Mouse (Mus musculus): ENCODE results near the gene Id1. TPM values are rescaled to one million over a fixed set of nuclear protein-coding genes. Genes with fewer than 3 reads are reported as not detected.

The Id1 gene
- total and polyA plus RNA-seq, 3 experiments: 0.93 TPM; not detected in 2

DNA sequence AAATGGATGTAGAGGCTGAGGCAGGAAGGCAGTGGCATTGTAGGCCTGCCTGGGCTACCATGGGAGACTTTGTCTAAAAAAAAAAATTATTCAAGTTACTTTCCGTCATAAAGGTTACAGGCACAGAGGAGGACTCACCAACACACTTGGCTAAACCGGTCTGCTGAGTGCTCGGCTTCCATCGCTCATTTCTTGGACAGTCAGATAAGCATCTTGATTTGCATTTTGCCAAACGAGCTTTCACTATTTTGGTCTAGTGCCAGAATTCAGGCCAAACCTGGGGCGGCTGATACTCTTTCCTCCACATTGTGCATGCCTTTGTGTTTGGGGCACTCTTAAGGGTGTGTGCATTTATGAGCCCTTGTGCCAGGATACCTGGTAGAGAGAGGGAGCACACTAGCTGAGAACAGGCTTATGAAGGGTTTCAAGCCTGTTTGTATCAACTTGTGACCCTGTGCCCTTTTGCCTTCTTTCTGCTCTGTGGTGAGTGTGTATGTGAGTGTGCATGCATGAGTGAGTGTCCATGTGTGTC lies 19.7 kb upstream of the Id1 start:
- Histone ChIP-seq H3K9me3 (replicated peaks; ENCODE audit: low read length) (no peaks in the 10 kb centered on the region), H3K27me3 (replicated peaks) (peaks cover 3% of the 10 kb centered on the region), H3K4me3 (replicated peaks in 1 of 3; ENCODE audit: low read depth in 2 of 3, low read length in 2 of 3, poor library complexity in 1 of 3) (no peak overlapping the region), H3K79me2 (replicated peaks; ENCODE audit: control insufficient read depth, extremely low read depth, insufficient read depth, poor library complexity, severe bottlenecking) (no peaks in the 10 kb centered on the region), H3K4me2 (ENCODE audit: insufficient read depth, low read depth, poor library complexity, severe bottlenecking) (no peak overlapping the region), H3K4me1 (ENCODE audit: control insufficient read depth in 1 of 2, insufficient read depth in 2 of 2) (peaks cover 0 to 2% of the 10 kb centered on the region in 2 experiments; a peak in 1 of 4 replicates), H3K27ac (ENCODE audit: insufficient read depth, low read depth) (no peak overlapping the region), H3K36me3 (replicated peaks in 1 of 2; ENCODE audit: control insufficient read depth in 1 of 2, insufficient read depth in 1 of 2, low read length in 1 of 2) (peaks cover 4 to 20% of the 10 kb centered on the region in 2 experiments), H3K9ac (ENCODE audit: insufficient read depth, low read depth) (no peak overlapping the region)
- DNase-seq (ENCODE audit: extremely low read depth): no peak
- dilution Hi-C loops (cut with MboI; ENCODE audit: extremely low pct_ligation_motif_present, extremely low pct_unique_long_range_greater_than_20kb, low sequenced_read_pairs): no loop called here
- in situ Hi-C loops (cut with MboI; ENCODE audit: low pct_ligation_motif_present, low pct_unique_long_range_greater_than_20kb, low sequenced_read_pairs): no loop called here
- TF ChIP-seq ZKSCAN1 (IDR thresholded peaks at IDR 0.05; ENCODE audit: borderline replicate concordance, low read depth, low read length) (no peak), USF2 (conservative IDR thresholded peaks at IDR 0.05; ENCODE audit: low read depth, low read length) (no peak)

DNA sequence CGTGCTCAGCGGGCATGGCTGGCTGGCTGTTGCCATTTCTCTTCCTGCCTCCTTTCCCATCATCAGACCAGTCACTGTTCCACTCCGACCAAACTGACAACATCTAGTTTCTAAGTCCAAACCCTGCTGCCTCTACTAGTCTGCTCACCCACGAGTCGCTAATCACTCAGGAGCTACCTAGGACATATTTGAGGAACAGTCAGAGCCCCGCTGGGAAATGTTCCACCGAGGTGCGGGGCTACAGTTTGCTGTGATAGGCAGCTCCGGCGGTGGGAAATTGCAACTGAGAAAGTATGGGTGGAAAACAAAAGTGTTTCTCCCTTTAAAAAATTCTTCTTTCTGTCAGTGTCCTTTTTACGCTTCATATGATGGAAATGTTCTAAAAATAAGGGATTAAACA lies 18.4 kb upstream of the Id1 start:
- H3K9ac ChIP-seq (ENCODE audit: insufficient read depth, low read depth): no peak overlapping the region
- peaks cover 4 to 17% of the 10 kb centered on the region in 2 experiments for H3K36me3 ChIP-seq (replicated peaks in 1 of 2; ENCODE audit: control insufficient read depth in 1 of 2, insufficient read depth in 1 of 2, low read length in 1 of 2)
- peaks cover 3% of the 10 kb centered on the region for H3K27me3 ChIP-seq (replicated peaks)
- no peak for TF ChIP-seq MAX (IDR thresholded peaks at IDR 0.05; ENCODE audit: low read length)
- no peak for TF ChIP-seq MAFK (IDR thresholded peaks at IDR 0.05; ENCODE audit: insufficient replicate concordance, low read length)
- no peak for TF ChIP-seq USF1 (IDR thresholded peaks at IDR 0.05; ENCODE audit: low read depth, low read length)
- TF ChIP-seq HCFC1 (IDR thresholded peaks at IDR 0.05; ENCODE audit: low read depth, low read length): no peak
- no peak for TF ChIP-seq IRF4 (IDR thresholded peaks at IDR 0.05; ENCODE audit: low read depth, low read length)
- TF ChIP-seq SIN3A (IDR thresholded peaks at IDR 0.05; ENCODE audit: low read length): no peak
- TF ChIP-seq MYC (IDR thresholded peaks at IDR 0.05; ENCODE audit: low read depth, low read length): no peak
- TF ChIP-seq EP300 (IDR thresholded peaks at IDR 0.05; ENCODE audit: low read length): no peak
- TF ChIP-seq USF2 (conservative IDR thresholded peaks at IDR 0.05; ENCODE audit: low read depth, low read length): no peak
- no peak for TF ChIP-seq ELF1 (IDR thresholded peaks at IDR 0.05; ENCODE audit: low read depth, low read length)
- no peak for TF ChIP-seq RAD21 (IDR thresholded peaks at IDR 0.05; ENCODE audit: low read depth, low read length)
- TF ChIP-seq KAT2A (IDR thresholded peaks at IDR 0.05; ENCODE audit: insufficient replicate concordance, low read length): no peak
- no peak overlapping the region for H3K27ac ChIP-seq (ENCODE audit: insufficient read depth, low read depth)
- dilution Hi-C loops (cut with MboI; ENCODE audit: extremely low pct_ligation_motif_present, extremely low pct_unique_long_range_greater_than_20kb, low sequenced_read_pairs) (no loop called here), in situ Hi-C loops (cut with MboI; ENCODE audit: low pct_ligation_motif_present, low pct_unique_long_range_greater_than_20kb, low sequenced_read_pairs) (no loop called here)
- H3K79me2 ChIP-seq (replicated peaks; ENCODE audit: control insufficient read depth, extremely low read depth, insufficient read depth, poor library complexity, severe bottlenecking): no peaks in the 10 kb centered on the region
- H3K9me3 ChIP-seq (replicated peaks; ENCODE audit: low read length): no peaks in the 10 kb centered on the region
- DNase-seq (ENCODE audit: extremely low read depth): no peak
- H3K4me2 ChIP-seq (ENCODE audit: insufficient read depth, low read depth, poor library complexity, severe bottlenecking): no peak overlapping the region
- H3K4me3 ChIP-seq (replicated peaks in 1 of 3; ENCODE audit: low read depth in 2 of 3, low read length in 2 of 3, poor library complexity in 1 of 3): no peak overlapping the region
- peaks cover 0 to 2% of the 10 kb centered on the region in 2 experiments; a peak in 1 of 4 replicates for H3K4me1 ChIP-seq (ENCODE audit: control insufficient read depth in 1 of 2, insufficient read depth in 2 of 2)

DNA sequence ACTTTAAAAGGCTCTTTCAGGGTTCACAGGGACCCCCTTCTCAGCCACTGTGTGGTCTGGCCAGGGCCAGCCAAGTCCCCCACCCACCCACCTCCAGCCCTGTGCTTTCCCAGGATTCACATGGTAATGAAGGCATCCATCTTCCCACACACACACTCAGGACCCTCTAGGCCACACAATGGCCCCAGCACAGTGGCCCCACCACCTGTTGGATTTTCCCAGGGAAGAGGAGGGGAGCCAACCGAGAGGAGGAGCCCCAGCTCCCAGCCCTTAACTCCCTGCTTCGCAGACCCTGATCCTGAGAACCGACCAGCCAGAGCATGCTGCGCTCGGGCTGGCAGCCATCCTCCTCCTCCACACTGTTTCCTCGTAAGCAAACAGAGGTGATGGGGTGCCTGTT lies 18.0 kb upstream of the Id1 start:
- no peak overlapping the region for H3K9ac ChIP-seq (ENCODE audit: insufficient read depth, low read depth)
- in situ Hi-C loops (cut with MboI; ENCODE audit: low pct_ligation_motif_present, low pct_unique_long_range_greater_than_20kb, low sequenced_read_pairs) (no loop called here), dilution Hi-C loops (cut with MboI; ENCODE audit: extremely low pct_ligation_motif_present, extremely low pct_unique_long_range_greater_than_20kb, low sequenced_read_pairs) (no loop called here)
- H3K27ac ChIP-seq (ENCODE audit: insufficient read depth, low read depth): no peak overlapping the region
- peaks cover 3 to 16% of the 10 kb centered on the region in 2 experiments for H3K36me3 ChIP-seq (replicated peaks in 1 of 2; ENCODE audit: control insufficient read depth in 1 of 2, insufficient read depth in 1 of 2, low read length in 1 of 2)
- H3K27me3 ChIP-seq (replicated peaks): peaks cover 3% of the 10 kb centered on the region
- no peak for TF ChIP-seq PAX5 (IDR thresholded peaks at IDR 0.05; ENCODE audit: low read length)
- TF ChIP-seq SIN3A (IDR thresholded peaks at IDR 0.05; ENCODE audit: low read length): no peak
- TF ChIP-seq NRF1 (IDR thresholded peaks at IDR 0.05; ENCODE audit: low read depth, low read length): no peak
- TF ChIP-seq MAZ (IDR thresholded peaks at IDR 0.05; ENCODE audit: low read depth, low read length): no peak
- TF ChIP-seq ZKSCAN1 (IDR thresholded peaks at IDR 0.05; ENCODE audit: borderline replicate concordance, low read depth, low read length): no peak
- no peak for TF ChIP-seq USF1 (IDR thresholded peaks at IDR 0.05; ENCODE audit: low read depth, low read length)
- TF ChIP-seq POLR2A (IDR thresholded peaks at IDR 0.05; ENCODE audit: low read depth, low read length): no peak
- no peak for TF ChIP-seq IRF4 (IDR thresholded peaks at IDR 0.05; ENCODE audit: low read depth, low read length)
- no peak for TF ChIP-seq MAFK (IDR thresholded peaks at IDR 0.05; ENCODE audit: insufficient replicate concordance, low read length)
- TF ChIP-seq MYC (IDR thresholded peaks at IDR 0.05; ENCODE audit: low read depth, low read length): no peak
- TF ChIP-seq NELFE (IDR thresholded peaks at IDR 0.05; ENCODE audit: low read depth, low read length): no peak
- no peak for TF ChIP-seq E2F4 (IDR thresholded peaks at IDR 0.05; ENCODE audit: insufficient replicate concordance, low read depth, low read length)
- no peak for TF ChIP-seq ZMIZ1 (IDR thresholded peaks at IDR 0.05; ENCODE audit: low read depth, low read length)
- TF ChIP-seq RAD21 (IDR thresholded peaks at IDR 0.05; ENCODE audit: low read depth, low read length): no peak
- no peak for TF ChIP-seq POLR2AphosphoS2 (IDR thresholded peaks at IDR 0.05; ENCODE audit: low read depth, low read length)
- TF ChIP-seq EP300 (IDR thresholded peaks at IDR 0.05; ENCODE audit: low read length): no peak
- DNase-seq (ENCODE audit: extremely low read depth): no peak
- H3K79me2 ChIP-seq (replicated peaks; ENCODE audit: control insufficient read depth, extremely low read depth, insufficient read depth, poor library complexity, severe bottlenecking): no peaks in the 10 kb centered on the region
- no peaks in the 10 kb centered on the region for H3K9me3 ChIP-seq (replicated peaks; ENCODE audit: low read length)
- H3K4me2 ChIP-seq (ENCODE audit: insufficient read depth, low read depth, poor library complexity, severe bottlenecking): no peak overlapping the region
- peaks cover 0 to 2% of the 10 kb centered on the region in 2 experiments; a peak in 1 of 4 replicates for H3K4me1 ChIP-seq (ENCODE audit: control insufficient read depth in 1 of 2, insufficient read depth in 2 of 2)
- no peak overlapping the region for H3K4me3 ChIP-seq (replicated peaks in 1 of 3; ENCODE audit: low read depth in 2 of 3, low read length in 2 of 3, poor library complexity in 1 of 3)
